Comparison of ENCODE assay signal across 36 mouse cellular contexts in genomic region chr9:70927701-70928100, GRCm38 (mm10). TPM values are rescaled to one million over a fixed set of nuclear protein-coding genes. Genes with fewer than 3 reads are reported as not detected.
DNase-seq lines count a peak whose midpoint lies in the region; ATAC-seq and TF ChIP-seq lines count a peak whose summit lies in the region.
"Had no signal": no experiment of that assay in that cellular context is flagged by ENCODE, and none has a peak within 500 bp of the region (broad histone marks: within the 10 kb centered on the region; RNA-seq: fewer than 3 reads in every experiment).

No protein-coding gene starts in this region.

- H3K27ac ChIP-seq in heart, embryonic 12.5 days (ENCODE audit: poor library complexity, severe bottlenecking), result peak overlapping the region; percentile 67; the same call in 1 of the 2 replicates
- peak overlapping the region; percentile 99 for H3K27ac ChIP-seq in MEL (ENCODE audit: control insufficient read depth, low read depth, low read length)
- peak overlapping the region; percentile 97 for H3K27ac ChIP-seq in liver, embryonic 13.5 days
- no peak overlapping the region for H3K27ac ChIP-seq in cerebellum, adult 2 months (ENCODE audit: insufficient read depth, low read length)
- H3K27ac ChIP-seq: embryonic facial prominence, embryonic 10.5 days; embryonic facial prominence, embryonic 15.5 days; hindbrain, embryonic 13.5 days; limb, embryonic 15.5 days; lung, embryonic 15.5 days; midbrain, embryonic 12.5 days; neural tube, embryonic 13.5 days had no signal

- no peak overlapping the region for H3K4me2 ChIP-seq in heart, embryonic 12.5 days
- H3K4me2 ChIP-seq in liver, embryonic 13.5 days, result no peak overlapping the region
- H3K4me2 ChIP-seq: embryonic facial prominence, embryonic 15.5 days; heart, embryonic 15.5 days; hindbrain, embryonic 13.5 days; limb, embryonic 15.5 days; lung, embryonic 15.5 days; midbrain, embryonic 12.5 days; neural tube, embryonic 13.5 days had no signal

- no peak for TF ChIP-seq EP300 in MEL (IDR thresholded peaks at IDR 0.05; ENCODE audit: low read depth in 1 of 2, low read length in 2 of 2)

- H3K4me3 ChIP-seq in heart, embryonic 12.5 days, result no peak overlapping the region
- no peak overlapping the region for H3K4me3 ChIP-seq in MEL (ENCODE audit: control insufficient read depth in 1 of 2, insufficient read depth in 1 of 2, low read depth in 2 of 2, low read length in 2 of 2)
- H3K4me3 ChIP-seq in liver, embryonic 13.5 days (replicated peaks), result no peak overlapping the region
- H3K4me3 ChIP-seq in cerebellum, adult 2 months (replicated peaks; ENCODE audit: insufficient read depth, low read depth, low read length), result no peak overlapping the region
- H3K4me3 ChIP-seq: embryonic facial prominence, embryonic 10.5 days; embryonic facial prominence, embryonic 15.5 days; heart, embryonic 15.5 days; hindbrain, embryonic 13.5 days; limb, embryonic 15.5 days; lung, embryonic 15.5 days; midbrain, embryonic 12.5 days; myocyte; neural tube, embryonic 13.5 days had no signal

- H3K9ac ChIP-seq in heart, embryonic 12.5 days, result no peak overlapping the region
- peak overlapping the region; percentile 73 for H3K9ac ChIP-seq in MEL (ENCODE audit: control insufficient read depth, low read depth, low read length, poor library complexity, severe bottlenecking)
- peak overlapping the region; percentile 80 for H3K9ac ChIP-seq in liver, embryonic 13.5 days
- H3K9ac ChIP-seq: embryonic facial prominence, embryonic 15.5 days; heart, embryonic 15.5 days; hindbrain, embryonic 13.5 days; limb, embryonic 15.5 days; lung, embryonic 15.5 days; midbrain, embryonic 12.5 days; neural tube, embryonic 13.5 days had no signal

- H3K9me3 ChIP-seq in heart, embryonic 12.5 days (replicated peaks), result no peaks in the 10 kb centered on the region
- no peaks in the 10 kb centered on the region for H3K9me3 ChIP-seq in MEL (replicated peaks; ENCODE audit: insufficient read depth, low read length)
- H3K9me3 ChIP-seq in liver, embryonic 13.5 days (replicated peaks), result no peaks in the 10 kb centered on the region
- H3K9me3 ChIP-seq: embryonic facial prominence, embryonic 10.5 days; embryonic facial prominence, embryonic 15.5 days; heart, embryonic 15.5 days; hindbrain, embryonic 13.5 days; limb, embryonic 15.5 days; lung, embryonic 15.5 days; midbrain, embryonic 12.5 days; neural tube, embryonic 13.5 days had no signal

- TF ChIP-seq POLR2A in MEL (IDR thresholded peaks at IDR 0.05; ENCODE audit: control insufficient read depth in 1 of 2, insufficient read depth in 1 of 2, low read depth in 1 of 2, low read length in 2 of 2, poor library complexity in 1 of 2), result no peak
- no peak for TF ChIP-seq POLR2A in cerebellum, adult 2 months (IDR thresholded peaks at IDR 0.05; ENCODE audit: borderline replicate concordance, insufficient read depth, low read length)

- peaks cover 22% of the 10 kb centered on the region for H3K4me1 ChIP-seq in heart, embryonic 12.5 days (replicated peaks)
- H3K4me1 ChIP-seq in MEL (ENCODE audit: control insufficient read depth in 1 of 2, insufficient read depth in 2 of 2, low read length in 2 of 2), result peaks cover 35 to 54% of the 10 kb centered on the region in 2 experiments
- peaks cover 85% of the 10 kb centered on the region for H3K4me1 ChIP-seq in liver, embryonic 13.5 days (replicated peaks)
- H3K4me1 ChIP-seq in cerebellum, adult 2 months (ENCODE audit: control insufficient read depth, insufficient read depth, low read length), result peaks cover 26% of the 10 kb centered on the region
- H3K4me1 ChIP-seq: embryonic facial prominence, embryonic 10.5 days; limb, embryonic 15.5 days; lung, embryonic 15.5 days; midbrain, embryonic 12.5 days had no signal

- DNase-seq in heart, adult 8-10 months (ENCODE audit: low spot score), result no peak
- DNase-seq in 3T3-L1 (ENCODE audit: low read depth, low spot score) (peak; percentile 67), MEL (ENCODE audit: low read depth, low spot score) (peak; percentile 52)
- no peak for DNase-seq in liver, embryonic 13.5 days
- DNase-seq in cerebellum, adult 2 months, result no peak
- DNase-seq in T-cell, adult 2 months (ENCODE audit: low spot score), result no peak
- no peak for DNase-seq in yolk sac, embryonic 10.5 days (ENCODE audit: low spot score)
- DNase-seq: adrenal gland, postnatal 25 days; cerebellum, adult 18-20 months; cerebellum, postnatal 25 days; gastrocnemius, postnatal 25 days; heart, postnatal 4 days; kidney, adult 9 months; kidney, postnatal 10 days; layer of hippocampus, postnatal 36 days; left cerebral cortex, postnatal 4 days; lung, postnatal 4 days; right cerebral cortex, postnatal 4 days; thymus, postnatal 4 days had no signal

- ATAC-seq in heart, embryonic 12.5 days (ENCODE audit: insufficient number of reproducible peaks, low FRiP score), result no peak
- no peak for ATAC-seq in liver, embryonic 13.5 days (ENCODE audit: low read depth)
- ATAC-seq: forebrain, embryonic 14.5 days had no signal

- no peak for TF ChIP-seq RAD21 in MEL (IDR thresholded peaks at IDR 0.05; ENCODE audit: low read depth, low read length)

- H3K79me2 ChIP-seq in MEL (ENCODE audit: control insufficient read depth, insufficient read depth, low read length, poor library complexity), result no peaks in the 10 kb centered on the region; the same call in 1 of the 2 replicates

- H3K27me3 ChIP-seq in heart, embryonic 12.5 days (replicated peaks), result no peaks in the 10 kb centered on the region
- no peaks in the 10 kb centered on the region for H3K27me3 ChIP-seq in MEL (ENCODE audit: control insufficient read depth in 1 of 2, insufficient read depth in 2 of 2, low read length in 2 of 2)
- H3K27me3 ChIP-seq in liver, embryonic 13.5 days, result no peaks in the 10 kb centered on the region
- no peaks in the 10 kb centered on the region for H3K27me3 ChIP-seq in cerebellum, adult 2 months (ENCODE audit: control insufficient read depth, insufficient read depth, low read length)
- H3K27me3 ChIP-seq: CH12.LX; embryonic facial prominence, embryonic 15.5 days; heart, embryonic 15.5 days; hindbrain, embryonic 13.5 days; limb, embryonic 15.5 days; lung, embryonic 15.5 days; megakaryocyte, embryonic 14.5 days; midbrain, embryonic 12.5 days; neural tube, embryonic 13.5 days had no signal

- H3K36me3 ChIP-seq in heart, embryonic 12.5 days, result no peaks in the 10 kb centered on the region
- H3K36me3 ChIP-seq in MEL (ENCODE audit: control insufficient read depth in 1 of 2, insufficient read depth in 2 of 2, low read length in 2 of 2), result peaks cover 0 to 47% of the 10 kb centered on the region in 2 experiments; a peak in 2 of 4 replicates
- 0 out of 2 replicates have a peak, but pooled peaks cover 4% of the 10 kb centered on the region for H3K36me3 ChIP-seq in liver, embryonic 13.5 days
- H3K36me3 ChIP-seq: embryonic facial prominence, embryonic 10.5 days; embryonic facial prominence, embryonic 15.5 days; heart, embryonic 15.5 days; hindbrain, embryonic 13.5 days; limb, embryonic 15.5 days; lung, embryonic 15.5 days; midbrain, embryonic 12.5 days; neural tube, embryonic 13.5 days had no signal

- no peak for TF ChIP-seq CTCF in MEL (IDR thresholded peaks at IDR 0.05 in 2 of 3, conservative IDR thresholded peaks at IDR 0.05 in 1 of 3; ENCODE audit: control insufficient read depth in 1 of 3, insufficient read depth in 1 of 3, low read depth in 2 of 3, low read length in 3 of 3, poor library complexity in 1 of 3, severe bottlenecking in 1 of 3)
- no peak for TF ChIP-seq CTCF in cerebellum, adult 2 months (IDR thresholded peaks at IDR 0.05; ENCODE audit: borderline replicate concordance, insufficient read depth, low read depth, low read length)

TF ChIP-seq in MEL, 35 proteins besides CTCF, POLR2A, EP300 and RAD21:
- TF ChIP-seq SIN3A (IDR thresholded peaks at IDR 0.05; ENCODE audit: low read length) (no peak), MAZ (IDR thresholded peaks at IDR 0.05; ENCODE audit: low read depth, low read length) (no peak), USF1 (IDR thresholded peaks at IDR 0.05; ENCODE audit: low read depth, low read length) (no peak), KAT2A (conservative IDR thresholded peaks at IDR 0.05; ENCODE audit: low read depth, low read length) (no peak), USF2 (IDR thresholded peaks at IDR 0.05; ENCODE audit: borderline replicate concordance in 1 of 2, insufficient read depth in 1 of 2, low read depth in 1 of 2, low read length in 2 of 2) (no peak), CHD2 (IDR thresholded peaks at IDR 0.05; ENCODE audit: low read length) (no peak), MYB (IDR thresholded peaks at IDR 0.05; ENCODE audit: low read depth, low read length) (no peak), ZKSCAN1 (IDR thresholded peaks at IDR 0.05; ENCODE audit: low read depth, low read length) (no peak), ELF1 (IDR thresholded peaks at IDR 0.05; ENCODE audit: low read depth, low read length) (no peak), ETS1 (IDR thresholded peaks at IDR 0.05; ENCODE audit: low read depth, low read length) (no peak), GATA1 (IDR thresholded peaks at IDR 0.05; ENCODE audit: low read depth, low read length) (no peak), MXI1 (IDR thresholded peaks at IDR 0.05; ENCODE audit: low read depth, low read length) (no peak), GABPA (IDR thresholded peaks at IDR 0.05; ENCODE audit: low read depth, low read length) (no peak), TBP (IDR thresholded peaks at IDR 0.05; ENCODE audit: low read depth, low read length) (no peak), TCF12 (IDR thresholded peaks at IDR 0.05; ENCODE audit: low read depth, low read length) (no peak), POLR2AphosphoS2 (IDR thresholded peaks at IDR 0.05; ENCODE audit: low read length) (no peak)

RNA-seq across cellular contexts. Expression of gene Lipc, which starts 24.3 kb away (rescaled TPM):
- 0.22 and 1.00 TPM in 2 replicates for polyA plus RNA-seq in heart, embryonic 12.5 days (2016; fragmentation: Nextera tagmentation; extraction: Ambion mirVana)
- total RNA-seq in heart, adult 8-10 months (2022), result under 1 TPM in 1 of 4 experiments, not detected in 3; 0.26 TPM
- not detected in 2 replicates for total RNA-seq in MEL (2012; rRNA removed)
- polyA plus RNA-seq in MEL (2012; ENCODE audit: insufficient read depth in 1 of 2, insufficient read length in 2 of 2, low read depth in 1 of 2, low replicate concordance in 2 of 2, missing spikeins in 1 of 2), result under 1 TPM in 1 of 2 experiments, not detected in 1; 0.07 TPM
- 19.7 and 24.6 TPM in 2 replicates for polyA plus RNA-seq in liver, embryonic 13.5 days (2015; fragmentation: Nextera tagmentation; extraction: Ambion mirVana)
- 0.08 TPM in 1 of 2 replicates, not detected in the other for polyA plus RNA-seq in cerebellum, adult 2 months (2012; rRNA removed)
- total RNA-seq: adrenal gland, adult 18-20 months; adrenal gland, postnatal 25 days; gastrocnemius, postnatal 25 days; left cerebral cortex, postnatal 4 days; midbrain, postnatal 0 days had no signal
- polyA plus RNA-seq: C2C12; embryonic facial prominence, embryonic 10.5 days; hindbrain, embryonic 13.5 days; midbrain, embryonic 12.5 days; midbrain, postnatal 0 days; testis, adult 2 months had no signal

Comparison
In these comparisons a context has a peak if more than half of its experiments do, and no peak if none do; other contexts are left out.
1. DNase-seq: peak in 3T3-L1 (single experiment) and MEL (single experiment); none in heart, adult 8-10 months (single experiment), liver, embryonic 13.5 days (single experiment), cerebellum, adult 2 months (0 of 2), T-cell, adult 2 months (single experiment) and yolk sac, embryonic 10.5 days (single experiment).
2. RNA of gene Lipc, which starts 24.3 kb away (polyA plus RNA-seq): 19.7 to 24.6 TPM in liver, embryonic 13.5 days; 0.22 to 1.00 TPM in heart, embryonic 12.5 days, 0.08 TPM in cerebellum, adult 2 months and 0.07 TPM in MEL; every median in the first group is over 10 times any median in the second.